Mouse (Mus musculus): ENCODE measurements around the gene Apol6.

- TF ChIP-seq POLR2A (IDR thresholded peaks at IDR 0.05; ENCODE audit: low read depth, low read length) (no peak), CTCF (IDR thresholded peaks at IDR 0.05; ENCODE audit: extremely low read depth, insufficient read length, insufficient replicate concordance, low read depth, low read length) (no peak)
Observed at GRCm38 (mm10) chr15:77053021-77053420, 8.5 kb downstream of the Apol6 start.

Data from small intestine, adult 2 months (tissue).